Mouse (Mus musculus) bone marrow macrophage, adult 2 months (primary cell): ENCODE results near the gene Sycn.

ENCODE experiments used
- CTCF ChIP-seq: IDR thresholded peaks from 2 replicates; pipeline ENCODE4 v1.5.1; 2012; ENCODE audit warnings: low read depth, mild to moderate bottlenecking, low read length, moderate library complexity
- POLR2A ChIP-seq: IDR thresholded peaks from 2 replicates; pipeline ENCODE4 v1.6.1; 2012; ENCODE audit warnings: mild to moderate bottlenecking, low read depth, low read length, borderline replicate concordance

DNA sequence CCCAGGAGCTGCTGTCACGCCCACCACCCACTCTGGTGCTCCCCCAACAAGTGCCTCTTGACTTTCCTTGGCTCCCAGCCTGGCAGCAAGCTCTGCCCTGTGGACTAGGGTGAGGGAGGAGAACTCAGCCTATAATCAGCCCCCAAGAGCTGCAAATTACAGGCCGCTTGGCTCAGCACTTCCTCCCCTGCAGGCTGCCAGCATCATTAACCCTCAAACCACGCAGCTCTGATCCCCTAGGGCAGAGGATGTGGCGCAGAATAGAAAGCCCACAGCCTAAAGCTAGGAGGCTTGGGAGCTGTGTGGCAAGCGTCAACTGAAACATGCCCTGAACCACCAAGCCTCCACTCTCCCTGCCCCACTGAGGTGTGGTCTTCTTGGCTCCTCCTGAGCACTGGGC lies 24.7 kb downstream of the Sycn start:
- TF ChIP-seq POLR2A (no peak), CTCF (no peak)
